Mouse (Mus musculus) forebrain, embryonic 16.5 days (tissue): ENCODE measurements at regions not wholly inside any gene's neighbourhood (a gene's known extent, or its start where the extent isn't known, plus 50 kb on each side); places are given as distances from the start of the nearest gene placed in this dataset.
A peak's percentile ranks its signal among the peaks of the same experiment; 100 is the strongest.

Experiments used
- ATAC-seq: fragments of 200-750 bp; cut with Nextera tagmentation; 2 replicates; pipeline ENCODE4 v1.8.0; 2017; ENCODE audit warnings: mild to moderate bottlenecking, moderate library complexity
- H3K27ac ChIP-seq: fragments of 300-500 bp; sonication (generic); 2 replicates; pipeline ENCODE4 v1.5.1; 2014; ENCODE audit warnings: low read length, control low read depth
- H3K27me3 ChIP-seq: fragments of 300-500 bp; sonication (generic); replicated peaks from 2 replicates; pipeline ENCODE4 v1.6.1; 2014; ENCODE audit warnings: low read length; ENCODE audit not compliant: control insufficient read depth, insufficient read depth
- H3K36me3 ChIP-seq: fragments of 300-500 bp; sonication (generic); 2 replicates; pipeline ENCODE4 v1.6.1; 2014; ENCODE audit not compliant: control insufficient read depth, insufficient read depth
- H3K4me1 ChIP-seq: fragments of 300-500 bp; sonication (generic); replicated peaks from 2 replicates; pipeline ENCODE4 v1.6.1; 2014; ENCODE audit warnings: low read length; ENCODE audit not compliant: control insufficient read depth, insufficient read depth
- H3K4me2 ChIP-seq: fragments of 300-500 bp; sonication (generic); 2 replicates; pipeline ENCODE4 v1.6.1; 2014; ENCODE audit warnings: mild to moderate bottlenecking, low read length, control low read depth
- H3K4me3 ChIP-seq: fragments of 300-500 bp; sonication (generic); replicated peaks from 2 replicates; pipeline ENCODE4 v1.5.1; 2014; ENCODE audit warnings: mild to moderate bottlenecking, low read length, control low read depth
- H3K9ac ChIP-seq: fragments of 300-500 bp; sonication (generic); replicated peaks from 2 replicates; pipeline ENCODE4 v1.6.1; 2014; ENCODE audit warnings: low read depth, low read length, control low read depth
- H3K9me3 ChIP-seq: fragments of 300-500 bp; sonication (generic); 2 replicates; pipeline ENCODE4 v1.6.1; 2016; ENCODE audit warnings: low read length; ENCODE audit not compliant: control insufficient read depth
- WGBS: fragments of 180-500 bp; shearing (Covaris S2); extraction: QIAGEN DNeasy Blood & Tissue Kit; methylation state at CpG from one replicate; pipeline ENCODE4 v1.1.7; 2014; 5-methylcytosine and 5-hydroxymethylcytosine counted together

- no peaks in the 10 kb centered on the region for H3K27me3 ChIP-seq
- H3K27ac ChIP-seq: no peak overlapping the region
- no peaks in the 10 kb centered on the region for H3K4me1 ChIP-seq
- H3K4me2 ChIP-seq: no peak overlapping the region
- no peaks in the 10 kb centered on the region for H3K9me3 ChIP-seq
- H3K4me3 ChIP-seq: no peak overlapping the region
- H3K36me3 ChIP-seq: no peaks in the 10 kb centered on the region
- no peak overlapping the region for H3K9ac ChIP-seq
- ATAC-seq: no peak
Observed at GRCm38 (mm10) chr3:68758609-68759008, 68.2 kb downstream of the Il12a start.

GRCm38 (mm10) chr3:68759375-68759774 lies 68.9 kb downstream of the Il12a start:
- H3K27me3 ChIP-seq: no peaks in the 10 kb centered on the region
- ATAC-seq: 0 out of 2 replicates have a peak, but pooled peaks have one; percentile 40
- H3K9ac ChIP-seq: no peak overlapping the region
- H3K27ac ChIP-seq: no peak overlapping the region
- no peaks in the 10 kb centered on the region for H3K9me3 ChIP-seq
- no peaks in the 10 kb centered on the region for H3K4me1 ChIP-seq
- no peak overlapping the region for H3K4me3 ChIP-seq
- no peak overlapping the region for H3K4me2 ChIP-seq
- H3K36me3 ChIP-seq: no peaks in the 10 kb centered on the region
- 68% methylated on average over 8 of the region's 8 CpGs for WGBS

GRCm38 (mm10) chr3:68760806-68761205 lies 70.4 kb downstream of the Il12a start:
- Histone ChIP-seq H3K4me3 (no peak overlapping the region), H3K4me2 (no peak overlapping the region), H3K9me3 (no peaks in the 10 kb centered on the region), H3K9ac (no peak overlapping the region), H3K36me3 (no peaks in the 10 kb centered on the region), H3K27me3 (no peaks in the 10 kb centered on the region), H3K27ac (no peak overlapping the region), H3K4me1 (no peaks in the 10 kb centered on the region)
- WGBS: 98% methylated on average over 2 of the region's 2 CpGs
- no peak for ATAC-seq

- WGBS: 80% methylated on average over 7 of the region's 7 CpGs
- Histone ChIP-seq H3K9ac (no peak overlapping the region), H3K27ac (no peak overlapping the region), H3K27me3 (no peaks in the 10 kb centered on the region), H3K4me1 (no peaks in the 10 kb centered on the region), H3K4me3 (no peak overlapping the region), H3K4me2 (no peak overlapping the region), H3K36me3 (no peaks in the 10 kb centered on the region), H3K9me3 (no peaks in the 10 kb centered on the region)
- no peak for ATAC-seq
Observed at GRCm38 (mm10) chr3:68761242-68761625, 70.8 kb downstream of the Il12a start.

GRCm38 (mm10) chr3:68761626-68762331 lies 71.3 kb downstream of the Il12a start:
- no peak for ATAC-seq
- no peaks in the 10 kb centered on the region for H3K27me3 ChIP-seq
- 56% methylated on average over 11 of the region's 11 CpGs for WGBS
- no peak overlapping the region for H3K9ac ChIP-seq
- H3K27ac ChIP-seq: no peak overlapping the region
- H3K4me1 ChIP-seq: no peaks in the 10 kb centered on the region
- H3K4me3 ChIP-seq: no peak overlapping the region
- H3K36me3 ChIP-seq: no peaks in the 10 kb centered on the region
- no peaks in the 10 kb centered on the region for H3K9me3 ChIP-seq
- no peak overlapping the region for H3K4me2 ChIP-seq

- no peaks in the 10 kb centered on the region for H3K27me3 ChIP-seq
- 91% methylated on average over 8 of the region's 8 CpGs for WGBS
- no peak overlapping the region for H3K9ac ChIP-seq
- H3K27ac ChIP-seq: no peak overlapping the region
- H3K4me1 ChIP-seq: no peaks in the 10 kb centered on the region
- no peaks in the 10 kb centered on the region for H3K36me3 ChIP-seq
- ATAC-seq: no peak
- no peak overlapping the region for H3K4me2 ChIP-seq
- H3K4me3 ChIP-seq: no peak overlapping the region
- no peaks in the 10 kb centered on the region for H3K9me3 ChIP-seq
Observed at GRCm38 (mm10) chr3:68762988-68763387, 72.5 kb downstream of the Il12a start.

- no peak overlapping the region for H3K27ac ChIP-seq
- H3K4me3 ChIP-seq: no peak overlapping the region
- H3K9me3 ChIP-seq: no peaks in the 10 kb centered on the region
- no peak for ATAC-seq
- WGBS: 92% methylated on average over 4 of the region's 4 CpGs
- no peaks in the 10 kb centered on the region for H3K27me3 ChIP-seq
- H3K4me2 ChIP-seq: no peak overlapping the region
- H3K9ac ChIP-seq: no peak overlapping the region
- H3K36me3 ChIP-seq: no peaks in the 10 kb centered on the region
- no peaks in the 10 kb centered on the region for H3K4me1 ChIP-seq
Observed at GRCm38 (mm10) chr3:68764336-68764735, 73.9 kb downstream of the Il12a start.

GRCm38 (mm10) chr3:68764917-68765598 lies 74.6 kb downstream of the Il12a start:
- Histone ChIP-seq H3K4me1 (no peaks in the 10 kb centered on the region), H3K36me3 (no peaks in the 10 kb centered on the region), H3K4me3 (no peak overlapping the region), H3K9ac (no peak overlapping the region), H3K27me3 (no peaks in the 10 kb centered on the region), H3K27ac (no peak overlapping the region), H3K4me2 (no peak overlapping the region), H3K9me3 (no peaks in the 10 kb centered on the region)
- WGBS: 88% methylated on average over 7 of the region's 7 CpGs
- no peak for ATAC-seq

GRCm38 (mm10) chr3:68771579-68771978 lies 81.1 kb downstream of the Il12a start:
- ATAC-seq: no peak
- H3K4me1 ChIP-seq: no peaks in the 10 kb centered on the region
- H3K4me3 ChIP-seq: no peak overlapping the region
- no peaks in the 10 kb centered on the region for H3K9me3 ChIP-seq
- no peaks in the 10 kb centered on the region for H3K27me3 ChIP-seq
- no peaks in the 10 kb centered on the region for H3K36me3 ChIP-seq
- 90% methylated on average over 3 of the region's 3 CpGs for WGBS
- H3K9ac ChIP-seq: no peak overlapping the region
- H3K4me2 ChIP-seq: no peak overlapping the region
- no peak overlapping the region for H3K27ac ChIP-seq
